Mouse (Mus musculus): ENCODE measurements around the gene Minos1.

DNA sequence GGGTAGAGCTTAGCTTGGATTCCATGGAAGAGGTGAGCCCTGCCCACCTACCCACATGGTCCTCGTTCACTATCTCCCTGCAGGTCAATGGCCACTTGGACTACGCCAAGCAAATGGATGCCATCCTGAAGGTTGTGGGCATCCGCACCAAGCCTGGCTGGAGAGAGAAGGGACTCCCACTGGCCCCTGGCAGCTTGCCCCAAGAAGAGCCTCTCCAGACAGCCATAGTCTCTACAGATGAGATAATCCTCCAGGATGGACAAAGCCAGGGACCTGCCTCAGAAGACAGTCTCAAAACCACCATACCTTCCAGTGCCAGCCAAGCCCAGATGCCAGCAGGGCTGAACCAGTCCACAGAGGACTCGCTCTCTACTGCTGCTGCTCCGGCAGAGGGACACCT is 72.9 kb downstream of the Minos1 start:
- TF ChIP-seq CTCF (IDR thresholded peaks at IDR 0.05; ENCODE audit: low read depth, low read length) (no peak), POLR2A (IDR thresholded peaks at IDR 0.05; ENCODE audit: insufficient read depth, low read length) (no peak), EP300 (IDR thresholded peaks at IDR 0.05; ENCODE audit: insufficient read depth, low read depth, low read length) (no peak)

All from ES-Bruce4 (cell line).